ENCODE assay signal across 8 mouse cellular contexts in the genomic region with DNA sequence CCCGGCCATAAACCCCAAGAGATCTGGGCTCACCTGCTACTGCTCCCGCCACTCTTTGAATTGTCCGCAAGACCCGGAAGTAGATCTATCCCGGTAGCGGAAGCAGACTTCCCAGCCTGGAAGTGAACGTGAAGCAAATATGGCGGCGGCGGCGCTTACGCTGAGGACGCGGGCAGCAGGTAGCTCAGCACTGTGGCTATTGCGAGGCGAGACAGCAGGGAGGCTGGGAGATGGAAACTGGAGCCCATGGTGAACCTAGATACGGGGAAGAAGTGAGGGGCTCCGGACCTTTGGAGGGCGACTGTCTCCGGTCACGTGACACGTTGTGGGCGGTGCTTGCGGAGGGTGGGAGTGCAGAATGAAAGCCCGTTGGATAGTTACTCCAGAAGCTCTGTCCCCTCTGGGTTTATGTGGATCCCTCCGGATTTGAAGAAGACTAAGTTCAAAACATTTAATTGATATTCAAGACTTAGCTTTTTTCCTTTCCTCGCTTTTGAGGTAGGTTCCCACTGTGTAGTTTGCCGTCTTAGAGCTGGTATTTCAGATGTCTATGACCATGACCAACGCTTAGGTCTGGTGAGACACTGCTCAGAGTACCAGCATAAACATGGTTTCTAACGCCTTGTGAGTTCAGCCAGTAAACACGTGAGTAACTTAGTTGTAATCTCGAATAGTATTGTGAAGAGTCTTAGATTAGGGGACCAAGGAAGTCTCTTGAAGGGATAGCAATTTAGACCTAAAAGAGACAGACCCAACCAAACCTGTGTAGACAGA. TPM values are rescaled to one million over a fixed set of nuclear protein-coding genes. Genes with fewer than 3 reads are reported as not detected.
DNase-seq lines count a peak whose midpoint lies in the region; ATAC-seq and TF ChIP-seq lines count a peak whose summit lies in the region.

A gene (plus strand): TSS at position 105 of the 774 bp plus-strand sequence.
A gene (minus strand): TSS at position 302 of the 774 bp plus-strand sequence.

- H3K9me3 ChIP-seq in intestine, postnatal 0 days (ENCODE audit: control insufficient read depth): no peaks in the 10 kb centered on the region
- no peaks in the 10 kb centered on the region for H3K9me3 ChIP-seq in midbrain, embryonic 11.5 days (ENCODE audit: control insufficient read depth, low read length)

- peak; percentile 91 for ATAC-seq in granulocyte monocyte progenitor cell, adult 5-6 weeks (replicated peaks; ENCODE audit: poor library complexity, severe bottlenecking)
- ATAC-seq in intestine, postnatal 0 days: peak; percentile 84
- ATAC-seq in midbrain, embryonic 11.5 days (ENCODE audit: low FRiP score): peak; percentile 91

- H3K27ac ChIP-seq in intestine, postnatal 0 days (ENCODE audit: low read depth, low read length): peak within 1 kb of the TSS; percentile 87
- H3K27ac ChIP-seq in midbrain, embryonic 11.5 days (ENCODE audit: low read depth, low read length): peak within 1 kb of the TSS; percentile 82

- peak; percentile 90 for DNase-seq in adrenal gland, postnatal 10 days
- DNase-seq in embryo, embryonic 9.5 days (ENCODE audit: extremely low spot score): peak; percentile 89
- DNase-seq in left cerebral cortex, postnatal 4 days: peak; percentile 79
- DNase-seq in midbrain, embryonic 11.5 days (ENCODE audit: low spot score, missing footprints): peak; percentile 99
- peak; percentile 78 for DNase-seq in right cerebral cortex, postnatal 4 days
- DNase-seq in yolk sac, embryonic 10.5 days (ENCODE audit: low spot score): peak; percentile 91

- H3K27me3 ChIP-seq in intestine, postnatal 0 days (replicated peaks; ENCODE audit: control insufficient read depth, insufficient read depth, low read length): no peaks in the 10 kb centered on the region
- H3K27me3 ChIP-seq in midbrain, embryonic 11.5 days (ENCODE audit: control insufficient read depth, insufficient read depth, low read length): no peaks in the 10 kb centered on the region

- TF ChIP-seq CTCF in intestine, postnatal 0 days (IDR thresholded peaks at IDR 0.05; ENCODE audit: low read depth): no peak

- peaks cover 12% of the 10 kb centered on the region for H3K4me1 ChIP-seq in intestine, postnatal 0 days (replicated peaks; ENCODE audit: control insufficient read depth, insufficient read depth, low read length)
- H3K4me1 ChIP-seq in midbrain, embryonic 11.5 days (ENCODE audit: control insufficient read depth, insufficient read depth, low read length): peaks cover 5% of the 10 kb centered on the region; the same call in 1 of the 2 replicates

- WGBS in intestine, postnatal 0 days: under 1% methylated on average over 32 of the region's 32 CpGs
- under 1% methylated on average over 32 of the region's 32 CpGs for WGBS in midbrain, embryonic 11.5 days

- peak within 1 kb of the TSS; percentile 60 for H3K9ac ChIP-seq in intestine, postnatal 0 days (ENCODE audit: low read depth, low read length)
- peak within 1 kb of the TSS; percentile 67 for H3K9ac ChIP-seq in midbrain, embryonic 11.5 days (ENCODE audit: low read length)

- intact Hi-C loops in left cerebral cortex, postnatal 4 days (cut with DNase I): no loop called here

- peak within 1 kb of the TSS; percentile 60 for H3K4me3 ChIP-seq in intestine, postnatal 0 days (ENCODE audit: low read depth, low read length)
- H3K4me3 ChIP-seq in midbrain, embryonic 11.5 days (ENCODE audit: low read depth, low read length): peak within 1 kb of the TSS; percentile 53

- H3K36me3 ChIP-seq in intestine, postnatal 0 days (ENCODE audit: control insufficient read depth, insufficient read depth): peaks cover 14% of the 10 kb centered on the region
- peaks cover 5% of the 10 kb centered on the region; the same call in 1 of the 2 replicates for H3K36me3 ChIP-seq in midbrain, embryonic 11.5 days (ENCODE audit: control insufficient read depth, insufficient read depth, low read length)

- H3K4me2 ChIP-seq in intestine, postnatal 0 days (replicated peaks; ENCODE audit: low read depth): peak within 1 kb of the TSS; percentile 71
- H3K4me2 ChIP-seq in midbrain, embryonic 11.5 days: peak within 1 kb of the TSS; percentile 58

RNA-seq across cellular contexts. Expression of the first gene that starts in this region (rescaled TPM):
- total RNA-seq in adrenal gland, postnatal 10 days (2021): 10 to 100 TPM; 92.1 to 96.4 TPM
- total RNA-seq in granulocyte monocyte progenitor cell, adult 5-6 weeks (2014; fragmentation: Nextera tagmentation): 46.8 and 49.3 TPM in 2 replicates
- 40.0 and 45.7 TPM in 2 replicates for total RNA-seq in granulocyte monocyte progenitor cell, adult 5-6 weeks (2017)
- polyA plus RNA-seq in intestine, postnatal 0 days (2015; fragmentation: Nextera tagmentation; extraction: Ambion mirVana): 148 and 158 TPM in 2 replicates
- 10 to 100 TPM; 52.5 to 52.6 TPM for total RNA-seq in left cerebral cortex, postnatal 4 days (2021)
- 125 and 129 TPM in 2 replicates for polyA plus RNA-seq in midbrain, embryonic 11.5 days (2014; fragmentation: Nextera tagmentation; extraction: Ambion mirVana)

RNA-seq across cellular contexts. Expression of the second gene that starts in this region (rescaled TPM):
- 1 to 10 TPM; 2.0 to 3.6 TPM for total RNA-seq in adrenal gland, postnatal 10 days (2021)
- 8.2 and 16.4 TPM in 2 replicates for total RNA-seq in granulocyte monocyte progenitor cell, adult 5-6 weeks (2014; fragmentation: Nextera tagmentation)
- total RNA-seq in granulocyte monocyte progenitor cell, adult 5-6 weeks (2017): 36.4 and 51.6 TPM in 2 replicates
- polyA plus RNA-seq in intestine, postnatal 0 days (2015; fragmentation: Nextera tagmentation; extraction: Ambion mirVana): 3.7 and 4.2 TPM in 2 replicates
- total RNA-seq in left cerebral cortex, postnatal 4 days (2021): 1 to 10 TPM; 1.3 to 1.6 TPM
- 46.8 and 47.7 TPM in 2 replicates for polyA plus RNA-seq in midbrain, embryonic 11.5 days (2014; fragmentation: Nextera tagmentation; extraction: Ambion mirVana)

Comparison
In these comparisons a context has a peak if more than half of its experiments do, and no peak if none do; other contexts are left out.
1. Peak in every context shown above with its lines: DNase-seq, ATAC-seq, H3K4me3 ChIP-seq and H3K27ac ChIP-seq.